Mouse (Mus musculus) megakaryocyte, embryonic 14.5 days (primary cell): ENCODE data around the gene Ctf2.

Experiments
- FLI1 ChIP-seq: IDR thresholded peaks from 2 replicates; pipeline ENCODE4 v1.6.1; 2012; ENCODE audit warnings: low read length, inconsistent platforms, mixed read lengths
- GATA1 ChIP-seq: IDR thresholded peaks from 3 replicates; pipeline ENCODE4 v1.6.1; 2012; ENCODE audit warnings: mixed read lengths, low read length, inconsistent platforms, borderline replicate concordance

DNA sequence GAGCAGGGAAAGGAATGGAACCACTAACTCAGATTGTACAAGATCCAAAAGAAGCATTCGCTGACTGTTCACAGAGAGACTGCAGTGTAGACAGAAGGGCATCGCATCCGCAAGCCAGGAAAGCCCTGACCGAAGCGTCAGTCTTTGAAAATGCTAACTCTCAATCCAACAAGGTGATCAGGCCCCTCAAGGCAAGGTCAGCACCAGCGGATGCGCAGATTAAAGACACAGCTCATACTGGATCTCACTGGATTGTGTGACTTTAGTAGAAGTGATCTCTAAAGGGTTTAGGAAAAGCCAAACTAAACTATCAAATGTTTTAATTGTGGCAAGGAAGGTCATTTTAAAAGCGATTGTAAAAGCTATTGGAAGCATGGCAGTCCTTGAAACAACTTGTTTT is 38.7 kb downstream of the Ctf2 start:
- TF ChIP-seq GATA1 = no peak
- TF ChIP-seq FLI1 = no peak
